Mouse (Mus musculus): ENCODE results near the gene Fitm1. TPM values are rescaled to one million over a fixed set of nuclear protein-coding genes. Genes with fewer than 3 reads are reported as not detected.

The Fitm1 gene
- not detected for total RNA-seq (2023)

GRCm38 (mm10) chr14:55575302-55575701 lies at the start of gene Fitm1:
Gene Fitm1 (plus strand): TSS chr14:55575617.

DNA sequence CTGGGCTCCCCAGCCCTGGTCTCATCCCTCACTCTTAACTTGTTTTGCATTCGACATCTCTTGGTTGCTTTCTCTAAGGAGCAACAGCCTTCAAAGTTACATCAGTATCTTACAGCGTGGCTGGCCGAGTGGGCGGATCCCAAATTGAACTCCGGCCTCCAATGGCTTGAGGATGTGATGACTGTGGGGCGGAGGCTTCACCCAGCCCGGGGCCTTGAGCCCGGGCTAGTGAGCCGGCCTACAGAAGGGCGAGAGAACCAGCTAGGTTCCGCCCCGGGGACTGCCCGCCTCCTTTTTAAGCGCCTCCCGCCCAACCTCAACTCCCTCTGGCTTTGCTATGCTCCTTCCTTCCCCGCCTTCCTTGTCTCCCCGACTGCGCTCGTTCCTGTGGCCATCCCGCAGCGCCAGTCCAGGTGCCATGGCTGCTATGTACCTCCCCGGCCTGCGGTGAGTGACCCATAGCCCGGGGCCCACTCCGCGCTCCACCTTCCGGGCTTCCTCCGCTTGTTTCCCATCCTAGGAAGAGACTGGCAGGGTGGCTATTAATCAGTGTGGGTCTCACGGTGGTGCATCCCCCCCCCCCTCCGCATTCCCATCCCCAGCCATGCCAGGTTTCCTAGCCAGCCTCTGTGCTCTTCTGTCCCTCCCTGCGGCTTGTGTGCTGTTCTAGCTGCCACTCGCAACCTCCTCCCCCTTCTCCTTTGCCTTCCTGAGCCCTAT lies 35.2 kb upstream of the Fitm1 start, which contains the start of gene Pck2:
Gene Pck2 (plus strand): TSS at position 200 of the 720 bp plus-strand sequence.

GRCm38 (mm10) chr14:55559799-55560201 lies 15.6 kb upstream of the Fitm1 start, which contains the start of gene Dcaf11:
Gene Dcaf11 (plus strand): TSS chr14:55560006.

GRCm38 (mm10) chr14:55560202-55561073 lies 15.0 kb upstream of the Fitm1 start, which contains the start of gene A730061H03Rik:
Gene A730061H03Rik (minus strand): TSS chr14:55560406.

GRCm38 (mm10) chr14:55577871-55578667 lies 2.7 kb downstream of the Fitm1 start, which contains the start of gene Psme1:
Gene Psme1 (plus strand): TSS chr14:55578123.

GRCm38 (mm10) chr14:55584702-55585565 lies 9.5 kb downstream of the Fitm1 start, which contains the start of gene Emc9:
Gene Emc9 (minus strand): TSS chr14:55585302.

DNA sequence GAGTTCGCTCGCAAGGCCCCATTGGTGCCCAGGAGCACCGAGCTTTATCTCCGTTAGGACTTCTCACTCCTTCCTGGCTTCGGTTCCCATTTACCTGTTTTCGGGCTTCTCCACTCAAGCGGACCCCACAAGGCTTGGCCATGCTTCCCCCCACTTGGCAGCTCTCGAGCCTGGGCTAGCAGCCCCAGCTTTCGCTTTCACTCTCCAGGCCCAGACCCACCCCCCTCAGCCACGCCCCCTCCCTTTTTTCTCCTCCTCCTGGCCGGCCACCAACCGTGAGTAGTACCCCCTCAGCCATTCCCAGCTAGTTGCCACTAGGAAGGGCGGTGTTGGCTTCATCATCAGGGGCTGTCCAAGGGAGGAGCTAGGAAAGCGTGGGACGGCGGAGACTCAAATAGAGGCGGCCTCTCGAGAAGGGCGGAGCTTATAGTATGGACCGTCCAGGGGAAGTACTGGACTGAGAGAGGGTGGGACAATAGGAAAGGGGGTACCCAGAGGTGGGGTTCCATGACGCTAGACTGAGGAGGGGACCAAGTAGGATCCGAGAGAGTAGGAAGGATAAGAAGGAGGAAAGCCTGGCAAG lies 15.4 kb downstream of the Fitm1 start, which contains the start of gene Psme2:
Gene Psme2 (minus strand): TSS at position 366 of the 583 bp plus-strand sequence.

GRCm38 (mm10) chr14:55591331-55591891 lies 16.0 kb downstream of the Fitm1 start, which contains the start of gene Rnf31:
Gene Rnf31 (plus strand): TSS chr14:55591708.

DNA sequence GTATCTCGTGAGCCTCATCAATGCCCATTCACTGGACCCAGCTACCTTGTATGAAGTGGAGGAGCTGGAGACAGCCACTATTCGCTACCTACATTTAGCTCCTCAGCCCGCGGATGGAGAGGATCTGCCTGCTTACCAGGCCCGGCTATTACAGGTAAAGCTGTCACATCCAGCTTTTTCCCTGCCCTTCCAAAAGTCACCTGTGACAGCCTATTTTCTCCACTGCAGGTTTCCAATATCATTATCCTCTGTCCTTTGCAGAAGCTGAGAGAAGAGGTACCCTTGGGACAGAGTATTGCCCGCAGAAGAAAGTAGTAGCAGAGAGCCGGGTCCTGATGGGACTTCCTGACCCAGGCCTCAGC lies 27.8 kb downstream of the Fitm1 start, which contains the start of gene Irf9:
Gene Irf9 (plus strand): TSS at position 301 of the 362 bp plus-strand sequence.

GRCm38 (mm10) chr14:55617822-55618221 lies 42.4 kb downstream of the Fitm1 start, which contains the start of gene Rec8:
Gene Rec8 (plus strand): TSS chr14:55618037.

Other genes with a start within 250 kb of the Fitm1 start
- gene Dhrs4, start 96.9 kb upstream of the Fitm1 start, total RNA-seq (2023): 19.3 TPM
- gene Carmil3, start 85.0 kb upstream of the Fitm1 start, total RNA-seq (2023): 1.2 TPM
- gene Cpne6, start 65.2 kb upstream of the Fitm1 start, total RNA-seq (2023): not detected
- gene Nrl, start 50.6 kb upstream of the Fitm1 start, total RNA-seq (2023): not detected
- gene Pck2, start 35.4 kb upstream of the Fitm1 start, total RNA-seq (2023): 16.6 TPM
- 83.2 TPM for gene Dcaf11, start 15.6 kb upstream of the Fitm1 start, total RNA-seq (2023)
- gene A730061H03Rik, start 15.2 kb upstream of the Fitm1 start, total RNA-seq (2023): 5.8 TPM
- 254 TPM for gene Psme1, start 2.5 kb downstream of the Fitm1 start, total RNA-seq (2023)
- 10.6 TPM for gene Emc9, start 9.7 kb downstream of the Fitm1 start, total RNA-seq (2023)
- 367 TPM for gene Psme2, start 15.5 kb downstream of the Fitm1 start, total RNA-seq (2023)
- gene Rnf31, start 16.1 kb downstream of the Fitm1 start, total RNA-seq (2023): 55.8 TPM
- gene Irf9, start 28.0 kb downstream of the Fitm1 start, total RNA-seq (2023): 97.6 TPM
- 1.8 TPM for gene Rec8, start 42.4 kb downstream of the Fitm1 start, total RNA-seq (2023)
- gene Ipo4, start 60.3 kb downstream of the Fitm1 start, total RNA-seq (2023): 63.6 TPM
- 2.5 TPM for gene Gm49378, start 62.3 kb downstream of the Fitm1 start, total RNA-seq (2023)
- 41.9 TPM for gene Tm9sf1, start 68.2 kb downstream of the Fitm1 start, total RNA-seq (2023)
- 2.6 TPM for gene Tssk4, start 74.6 kb downstream of the Fitm1 start, total RNA-seq (2023)
- gene Mdp1, start 84.9 kb downstream of the Fitm1 start, total RNA-seq (2023): 34.6 TPM
- gene Gmpr2, start 96.3 kb downstream of the Fitm1 start, total RNA-seq (2023): 17.4 TPM
- 119 TPM for gene Nedd8, start 96.5 kb downstream of the Fitm1 start, total RNA-seq (2023)
- gene Tinf2, start 106.2 kb downstream of the Fitm1 start, total RNA-seq (2023): 117 TPM
- gene Tgm1, start 138.3 kb downstream of the Fitm1 start, total RNA-seq (2023): 2.0 TPM
- 84.1 TPM for gene Rabggta, start 146.6 kb downstream of the Fitm1 start, total RNA-seq (2023)
- 16.3 TPM for gene Dhrs1, start 170.1 kb downstream of the Fitm1 start, total RNA-seq (2023)
- gene Nop9, start 170.1 kb downstream of the Fitm1 start, total RNA-seq (2023): 28.8 TPM
- gene Cideb, start 182.8 kb downstream of the Fitm1 start, total RNA-seq (2023): not detected
- not detected for gene Ltb4r2, start 185.8 kb downstream of the Fitm1 start, total RNA-seq (2023)
- not detected for gene Ltb4r1, start 190.3 kb downstream of the Fitm1 start, total RNA-seq (2023)
- not detected for gene Adcy4, start 208.5 kb downstream of the Fitm1 start, total RNA-seq (2023)
- gene Ripk3, start 213.2 kb downstream of the Fitm1 start, total RNA-seq (2023): 56.5 TPM
- not detected for gene Nfatc4, start 247.5 kb downstream of the Fitm1 start, total RNA-seq (2023)